Mouse (Mus musculus): ENCODE measurements around the gene Ptchd3. TPM values are rescaled to one million over a fixed set of nuclear protein-coding genes. Genes with fewer than 3 reads are reported as not detected.

Gene Ptchd3
- polyA plus RNA-seq (2012; rRNA removed; ENCODE audit: low replicate concordance) = not detected in 2 replicates

GRCm38 (mm10) chr11:121829947-121830346, at the start of gene Ptchd3:
Gene Ptchd3, plus strand, starts transcription at chr11:121830247.

Other genes starting within 250 kb of the Ptchd3 start
- gene B3gntl1, start 157.1 kb upstream of the Ptchd3 start, polyA plus RNA-seq (2012; rRNA removed; ENCODE audit: low replicate concordance) = 10.7 and 11.5 TPM in 2 replicates
- 35.9 and 38.5 TPM in 2 replicates for gene Metrnl, start 128.7 kb upstream of the Ptchd3 start, polyA plus RNA-seq (2012; rRNA removed; ENCODE audit: low replicate concordance)